Mouse (Mus musculus) Muller cell, postnatal 12 days (primary cell): Measurements from ENCODE around the gene Slc15a1.

Experiments
- DNase-seq: peaks from one replicate; pipeline ENCODE4 v3.0.0-alpha.2; 2015; ENCODE audit errors: inconsistent ontology term

The Slc15a1 gene

GRCm38 (mm10) chr14:121452227-121452626, 52.8 kb downstream of the Slc15a1 start:
- no peak for DNase-seq

GRCm38 (mm10) chr14:121451424-121452029, 53.5 kb downstream of the Slc15a1 start:
- DNase-seq = no peak

GRCm38 (mm10) chr14:121450504-121451423, 54.3 kb downstream of the Slc15a1 start:
- peak; percentile 79 for DNase-seq

DNA sequence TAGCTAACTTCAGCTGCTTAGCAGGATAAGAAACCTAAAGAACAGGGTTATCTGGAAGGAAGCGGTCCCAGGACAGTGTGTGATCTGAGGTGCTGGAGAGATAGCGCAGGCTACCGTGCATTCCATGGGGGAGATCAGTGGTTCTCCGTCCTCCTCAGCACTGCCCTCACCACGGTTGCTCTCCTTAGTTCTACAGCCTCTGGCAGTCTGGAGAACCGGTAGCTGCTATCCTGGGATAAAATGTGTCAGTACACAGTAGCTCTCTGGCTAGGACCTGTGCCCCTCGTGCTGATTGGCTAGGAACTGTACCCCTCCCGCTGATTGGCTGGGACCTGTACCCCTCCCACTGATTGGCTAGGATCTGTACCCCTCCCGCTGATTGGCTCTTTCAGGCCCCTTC, 58.1 kb downstream of the Slc15a1 start:
- DNase-seq = no peak

GRCm38 (mm10) chr14:121445194-121445593, 59.9 kb downstream of the Slc15a1 start:
- peak; percentile 58 for DNase-seq

DNA sequence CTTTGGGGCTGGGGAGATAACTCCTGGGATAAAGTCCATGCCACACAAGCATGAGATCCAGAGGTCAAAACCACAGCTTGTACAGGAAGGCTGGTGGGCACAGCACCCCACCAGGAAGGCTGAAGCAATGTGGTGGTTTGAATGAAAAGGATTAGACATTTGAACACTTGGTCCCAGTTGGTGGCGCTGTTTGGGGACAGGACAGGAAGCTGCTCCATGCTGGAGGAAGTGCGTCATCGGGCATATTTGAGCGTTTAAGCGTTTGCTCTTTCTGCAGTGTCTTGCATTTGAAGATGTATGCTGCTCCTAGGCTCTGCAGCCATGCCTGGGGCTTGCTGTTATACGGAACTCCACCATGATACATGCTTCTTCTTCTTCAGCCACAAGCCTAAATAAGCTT, 64.2 kb downstream of the Slc15a1 start:
- no peak for DNase-seq

DNA sequence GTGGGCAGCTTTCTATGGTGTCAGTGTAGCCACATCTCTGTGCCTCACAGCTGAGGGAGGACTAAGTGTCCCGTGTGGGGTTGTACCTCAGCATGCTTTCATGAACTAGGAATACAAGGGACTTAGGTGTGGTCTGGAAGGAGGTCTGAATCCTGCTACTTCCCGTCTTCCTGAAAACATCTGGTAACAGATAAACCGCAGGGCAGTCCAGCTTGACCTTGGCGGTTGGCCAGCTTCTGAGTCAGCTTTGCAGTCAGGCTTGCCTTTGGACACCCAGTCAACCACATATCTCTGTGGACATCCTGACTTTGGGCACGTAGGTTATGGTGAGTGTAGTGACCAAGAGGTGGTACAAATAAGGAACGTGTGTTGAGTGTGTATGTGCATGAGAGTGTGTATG, 68.0 kb downstream of the Slc15a1 start:
- DNase-seq = peak; percentile 33

DNA sequence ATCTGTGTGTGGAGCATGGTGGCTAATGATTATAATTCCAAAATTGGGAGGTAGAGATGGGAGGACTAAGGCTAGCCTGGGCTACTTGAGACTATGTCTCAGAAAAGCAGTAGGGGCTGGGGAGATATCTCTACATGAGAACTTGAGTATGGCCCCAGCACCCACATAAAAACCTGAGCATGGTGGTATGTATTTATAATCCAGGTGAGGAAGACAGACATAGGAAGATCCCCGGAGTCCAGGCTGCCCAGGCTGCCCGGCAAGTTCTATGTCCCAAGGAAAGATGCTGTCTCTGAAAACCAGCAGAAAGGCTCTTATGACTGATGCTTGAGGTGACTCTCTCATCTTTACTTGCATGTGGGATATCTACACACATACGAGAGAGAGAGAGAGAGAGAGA, 68.6 kb downstream of the Slc15a1 start:
- no peak for DNase-seq

GRCm38 (mm10) chr14:121435794-121436193, 69.3 kb downstream of the Slc15a1 start:
- peak; percentile 89 for DNase-seq

DNA sequence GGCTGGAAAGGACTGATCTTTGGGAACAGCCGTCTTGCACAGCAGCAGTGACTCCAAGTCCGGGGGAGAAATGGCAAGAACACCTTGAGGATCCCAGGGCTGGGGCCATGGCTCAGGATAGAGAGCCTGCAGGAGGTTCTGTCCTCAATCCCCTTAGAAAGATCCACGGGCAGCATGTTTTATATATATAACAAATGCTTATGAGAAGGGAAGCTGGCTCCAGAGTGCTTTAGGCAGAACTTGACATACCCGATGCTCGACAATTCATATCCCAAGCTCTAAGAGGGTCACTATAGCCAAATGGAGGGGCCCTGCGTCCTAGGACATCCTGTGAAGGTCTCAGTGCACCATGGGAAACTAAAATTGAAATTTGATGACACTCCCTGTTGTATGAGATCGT, 73.8 kb downstream of the Slc15a1 start:
- no peak for DNase-seq

- no peak for DNase-seq
Observed at GRCm38 (mm10) chr14:121429854-121430535, 75.1 kb downstream of the Slc15a1 start.

DNA sequence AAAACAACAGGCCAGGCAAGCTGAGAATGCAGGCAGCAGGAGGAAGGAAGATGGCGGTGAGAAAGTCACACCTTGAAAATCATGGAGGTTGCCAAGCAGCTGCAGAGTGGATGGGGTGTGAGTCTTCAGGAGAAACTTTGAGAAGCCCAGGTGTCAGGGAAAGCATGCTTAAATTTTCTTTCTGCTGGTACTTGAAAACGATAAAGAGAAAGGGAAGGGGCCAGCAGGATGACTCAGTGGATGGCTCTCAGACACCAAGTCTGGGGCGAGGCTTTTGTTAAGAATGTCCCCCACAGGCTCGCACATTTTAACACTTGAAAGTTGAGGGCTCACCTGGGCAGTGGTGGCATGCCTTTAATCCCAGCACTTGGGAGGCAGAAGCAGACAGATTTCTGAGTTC, 76.9 kb downstream of the Slc15a1 start:
- no peak for DNase-seq

- no peak for DNase-seq
Observed at GRCm38 (mm10) chr14:121426743-121427142, 78.3 kb downstream of the Slc15a1 start.

DNA sequence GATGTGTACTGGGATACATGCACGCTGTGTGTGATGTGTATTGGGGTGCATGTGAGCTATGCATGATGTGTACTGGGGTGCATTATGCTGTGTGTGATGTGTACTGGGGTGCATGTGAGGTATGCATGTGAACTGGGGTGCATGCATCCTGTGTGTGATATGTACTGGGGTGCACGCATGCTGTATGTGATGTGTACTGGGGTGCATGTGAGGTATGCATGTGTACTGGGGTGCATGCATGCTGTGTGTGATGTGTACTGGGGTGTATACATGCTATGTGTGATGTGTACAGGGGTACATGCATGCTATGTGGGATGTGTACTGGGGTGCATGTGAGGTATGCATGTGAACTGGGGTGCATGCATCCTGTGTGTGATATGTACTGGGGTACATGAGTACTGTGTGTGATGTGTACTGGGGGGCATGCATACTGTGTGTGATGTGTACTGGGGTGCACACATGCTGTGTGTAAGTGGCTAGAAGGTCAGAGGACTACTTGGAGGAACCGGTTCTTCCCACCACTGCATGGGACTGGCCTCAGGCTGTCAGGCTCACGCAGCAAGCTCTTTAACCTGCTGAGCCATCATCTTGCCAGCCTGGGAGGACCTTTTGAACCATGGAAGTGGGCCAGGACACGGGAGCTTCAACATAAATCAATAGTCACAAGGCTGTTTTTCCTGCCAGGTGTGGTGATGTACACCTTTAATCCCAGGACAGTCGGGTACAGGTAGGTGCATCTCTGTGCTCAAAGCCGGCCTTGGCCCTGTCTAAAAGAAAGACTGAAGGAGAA, 79.9 kb downstream of the Slc15a1 start:
- DNase-seq = no peak

GRCm38 (mm10) chr14:121423341-121423751, 81.7 kb downstream of the Slc15a1 start:
- no peak for DNase-seq

DNA sequence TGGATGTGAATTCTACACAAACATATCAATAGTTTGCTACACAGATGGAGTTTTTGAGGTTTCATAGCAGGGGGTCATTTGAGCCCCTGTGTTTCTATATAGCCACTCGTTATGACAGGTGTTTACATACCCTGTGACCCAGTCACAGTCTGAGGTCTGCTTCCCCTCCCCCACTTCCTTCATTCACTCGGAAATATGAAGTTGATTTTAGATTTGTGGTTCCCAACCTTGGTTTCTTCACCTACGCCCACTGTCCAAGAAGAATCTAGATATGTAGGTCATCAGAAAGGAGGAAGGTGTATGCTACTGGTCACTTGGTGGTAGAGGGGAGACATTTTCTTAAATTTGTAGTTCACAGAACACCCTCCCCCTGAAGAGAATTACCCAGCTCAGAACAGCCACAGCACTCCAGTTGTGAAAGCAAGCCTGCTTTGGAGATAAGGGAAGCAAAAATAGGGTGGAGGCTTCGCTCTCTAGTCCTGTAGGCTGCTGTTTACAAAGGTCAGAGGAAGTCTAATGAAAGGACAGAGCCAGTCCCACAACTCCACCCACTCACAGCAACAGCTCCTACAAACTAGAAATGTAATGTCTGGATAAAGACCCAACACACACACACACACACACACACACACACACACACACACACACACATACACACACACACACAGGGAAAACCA, 82.2 kb downstream of the Slc15a1 start:
- no peak for DNase-seq

- DNase-seq = no peak
Observed at GRCm38 (mm10) chr14:121422000-121422399, 83.1 kb downstream of the Slc15a1 start.

DNA sequence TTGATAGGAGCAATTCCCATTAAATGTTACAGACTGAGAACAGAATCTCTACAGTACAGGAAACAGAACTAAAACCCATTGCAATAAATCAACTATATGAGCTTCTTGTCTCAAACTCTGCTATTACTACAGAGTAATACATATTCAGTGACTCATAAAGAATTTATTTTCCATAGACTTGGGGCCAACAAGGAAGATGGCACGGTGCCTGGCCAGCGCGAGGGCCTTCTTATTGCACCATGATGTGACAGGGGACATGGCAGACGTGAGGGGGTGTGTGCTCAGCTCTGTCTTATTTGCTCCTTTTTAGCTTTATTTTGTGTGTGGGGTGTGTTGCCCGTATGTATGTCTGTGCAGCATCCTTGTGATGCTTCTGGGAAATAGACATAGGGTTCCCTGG, 87.5 kb downstream of the Slc15a1 start:
- DNase-seq = peak; percentile 84

GRCm38 (mm10) chr14:121416626-121417319, 88.3 kb downstream of the Slc15a1 start:
- no peak for DNase-seq

DNA sequence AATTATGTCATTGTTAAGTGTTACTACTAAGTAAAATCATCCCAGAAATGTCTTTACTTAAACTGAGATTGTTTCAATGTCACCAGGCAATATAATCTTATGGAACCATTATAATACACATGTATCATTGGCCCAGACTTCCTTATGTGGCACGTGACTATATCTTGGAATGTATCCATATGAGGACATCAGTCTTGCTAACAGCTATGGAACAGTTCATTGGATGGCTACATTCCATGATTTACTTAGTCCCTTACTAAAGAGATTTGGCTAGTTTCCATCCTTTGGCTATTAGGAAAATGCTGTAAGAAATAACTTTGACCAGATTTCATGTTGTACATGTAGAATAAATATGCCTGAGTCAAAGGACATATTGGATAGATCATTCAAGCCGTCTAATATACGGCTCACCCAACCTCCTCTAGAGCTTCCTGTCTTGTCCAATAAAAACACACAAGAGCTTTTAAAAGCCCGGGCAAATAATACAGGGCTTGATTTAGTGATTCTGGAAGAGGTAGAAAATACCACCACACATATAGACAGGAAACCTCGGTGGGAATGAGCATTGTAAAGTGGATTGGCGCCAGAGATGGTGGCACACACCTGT, 90.3 kb downstream of the Slc15a1 start:
- DNase-seq = no peak
